Mouse (Mus musculus): ENCODE data around the gene Fastkd1.

- no peak for TF ChIP-seq CTCF (IDR thresholded peaks at IDR 0.05; ENCODE audit: low read depth)
- no peak for TF ChIP-seq EP300 (IDR thresholded peaks at IDR 0.05; ENCODE audit: low read depth)
Observed at GRCm38 (mm10) chr2:69700446-69700845, 12.9 kb downstream of the Fastkd1 start.

Measured in heart, postnatal 0 days (tissue).